Comparison of ENCODE assay signal across 8 mouse cellular contexts in genomic region chr16:91352084-91352562, GRCm38 (mm10). TPM values are rescaled to one million over a fixed set of nuclear protein-coding genes. Genes with fewer than 3 reads are reported as not detected.
A peak's percentile ranks its signal among the peaks of the same experiment; 100 is the strongest.
DNase-seq lines count a peak whose midpoint lies in the region; ATAC-seq lines count a peak whose summit lies in the region.

No protein-coding gene starts in this region.

- peak overlapping the region; percentile 77 for H3K4me2 ChIP-seq in liver, embryonic 15.5 days

- H3K36me3 ChIP-seq in liver, embryonic 15.5 days (replicated peaks) = no peaks in the 10 kb centered on the region

- peak; percentile 5; the same call in 1 of the 2 replicates for ATAC-seq in liver, embryonic 15.5 days (ENCODE audit: insufficient read depth)
- ATAC-seq in neutrophil, adult 5-6 weeks (ENCODE audit: extremely low read depth, insufficient number of reproducible peaks, low FRiP score, poor library complexity, severe bottlenecking) = peak; percentile 33; the same call in 1 of the 2 replicates

- H3K9ac ChIP-seq in liver, embryonic 15.5 days = peak overlapping the region; percentile 62

- H3K4me3 ChIP-seq in liver, embryonic 15.5 days (replicated peaks) = peak overlapping the region; percentile 35

- no peaks in the 10 kb centered on the region for H3K27me3 ChIP-seq in liver, embryonic 15.5 days

- no peaks in the 10 kb centered on the region for H3K9me3 ChIP-seq in liver, embryonic 15.5 days (replicated peaks)

- peak overlapping the region; percentile 99 for H3K27ac ChIP-seq in liver, embryonic 15.5 days (replicated peaks)

- peak; percentile 81 for DNase-seq in A20 (ENCODE audit: low read depth, low spot score)
- DNase-seq in R1 (ENCODE audit: low read depth, low spot score) = peak; percentile 60
- peak; percentile 75 to 83 for DNase-seq in cerebellum, postnatal 4 days (ENCODE audit: low spot score in 2 of 2)
- peak; percentile 71 for DNase-seq in gastrocnemius, postnatal 10 days
- DNase-seq in kidney, postnatal 36 days = peak; percentile 58 to 82
- DNase-seq in thymus, postnatal 14 days = peak; percentile 79

- H3K4me1 ChIP-seq in liver, embryonic 15.5 days (replicated peaks) = peaks cover 51% of the 10 kb centered on the region

- WGBS in liver, embryonic 15.5 days (ENCODE audit: insufficient replicate concordance) = 5% methylated on average over 7 of the region's 7 CpGs

RNA-seq across cellular contexts. Expression of gene Ifnar2, which starts 20.5 kb away (rescaled TPM):
- total RNA-seq in gastrocnemius, postnatal 10 days (2021) = 10 to 100 TPM; 19.4 to 22.9 TPM
- polyA plus RNA-seq in liver, embryonic 15.5 days (2015; fragmentation: Nextera tagmentation; extraction: Ambion mirVana) = 86.9 and 90.8 TPM in 2 replicates
- total RNA-seq in neutrophil, adult 5-6 weeks (2017) = 93.4 and 107 TPM in 2 replicates

RNA-seq across cellular contexts. Expression of gene Gm21970, which starts 39.4 kb away (rescaled TPM):
- total RNA-seq in gastrocnemius, postnatal 10 days (2021) = not detected
- 0.31 TPM in 1 of 2 replicates, not detected in the other for polyA plus RNA-seq in liver, embryonic 15.5 days (2015; fragmentation: Nextera tagmentation; extraction: Ambion mirVana)
- 2.6 TPM in 1 of 2 replicates, not detected in the other for total RNA-seq in neutrophil, adult 5-6 weeks (2017)

RNA-seq across cellular contexts. Expression of gene Il10rb, which starts 53.8 kb away (rescaled TPM):
- 10 to 100 TPM; 13.4 to 17.0 TPM for total RNA-seq in gastrocnemius, postnatal 10 days (2021)
- polyA plus RNA-seq in liver, embryonic 15.5 days (2015; fragmentation: Nextera tagmentation; extraction: Ambion mirVana) = 29.9 and 34.7 TPM in 2 replicates
- 144 and 156 TPM in 2 replicates for total RNA-seq in neutrophil, adult 5-6 weeks (2017)

Comparison
In these comparisons a context has a peak if more than half of its experiments do, and no peak if none do; other contexts are left out.
1. Peak in every context shown above with its lines: DNase-seq, ATAC-seq, H3K4me3 ChIP-seq and H3K27ac ChIP-seq.